Mouse (Mus musculus) gastrocnemius, adult 18-20 months (tissue): ENCODE results near the gene St13. TPM values are rescaled to one million over a fixed set of nuclear protein-coding genes. Genes with fewer than 3 reads are reported as not detected.
A peak's percentile ranks its signal among the peaks of the same experiment; 100 is the strongest.

Experiments
- DNase-seq: peaks from one replicate; pipeline ENCODE4 v3.0.0; 2021; ENCODE audit warnings: low spot score
- total RNA-seq, 2 experiments: library from RNA; stranded (reverse); gene quantifications; 2 replicates each; pipeline ENCODE4 v1.2.3; 2021

The St13 gene
- total RNA-seq, 2 experiments from 2014 or later: 98.2 to 126 TPM

GRCm38 (mm10) chr15:81324979-81325378 lies 74.9 kb downstream of the St13 start:
- DNase-seq: peak; percentile 12

- no peak for DNase-seq
Measured at GRCm38 (mm10) chr15:81320137-81320536, 79.7 kb downstream of the St13 start.

- no peak for DNase-seq
Measured at GRCm38 (mm10) chr15:81319462-81319861, 80.4 kb downstream of the St13 start.

GRCm38 (mm10) chr15:81313928-81314327 lies 85.9 kb downstream of the St13 start:
- no peak for DNase-seq

Other genes with a start within 250 kb of the St13 start
- gene Mrtfa, start 209.3 kb downstream of the St13 start, total RNA-seq: 10 to 100 TPM; 17.5 to 17.7 TPM
- 1 to 10 TPM; 1.5 to 3.3 TPM for gene Mchr1, start 164.6 kb downstream of the St13 start, total RNA-seq
- 1 to 10 TPM; 6.7 TPM for gene Slc25a17, start 39.3 kb downstream of the St13 start, total RNA-seq
- 1 to 10 TPM; 6.5 to 6.6 TPM for gene Xpnpep3, start 61 bp upstream of the St13 start, total RNA-seq
- not detected for gene Dnajb7, start 8.2 kb upstream of the St13 start, total RNA-seq
- 10 to 100 TPM; 84.9 to 99.4 TPM for gene Rbx1, start 66.2 kb upstream of the St13 start, total RNA-seq
- gene Ep300, start 185.3 kb upstream of the St13 start, total RNA-seq: 10 to 100 TPM; 41.3 to 43.2 TPM